Mouse (Mus musculus): ENCODE measurements around the gene Hist1h1t. TPM values are rescaled to one million over a fixed set of nuclear protein-coding genes. Genes with fewer than 3 reads are reported as not detected.
"Not testable (repeated sequence)": the region's sequence is repeated elsewhere in the genome, so short reads cannot be mapped to it uniquely, and the experiment has no call there.

Gene Hist1h1t
- polyA plus RNA-seq, 1 experiment from 2014 or later = not detected

- not testable (repeated sequence) for H3K9me3 ChIP-seq (ENCODE audit: control insufficient read depth, low read depth, low read length); ATAC-seq (ENCODE audit: insufficient number of reproducible peaks, insufficient read depth, low FRiP score, low read depth); H3K36me3 ChIP-seq (ENCODE audit: control insufficient read depth, insufficient read depth, low read length); H3K4me1 ChIP-seq (ENCODE audit: control insufficient read depth, insufficient read depth, low read length); H3K27me3 ChIP-seq (ENCODE audit: control insufficient read depth, insufficient read depth, low read length)
- Histone ChIP-seq H3K4me3 (ENCODE audit: low read depth, low read length) (peak overlapping the region; percentile 34), H3K9ac (replicated peaks; ENCODE audit: low read depth, low read length) (peak overlapping the region; percentile 55), H3K4me2 (replicated peaks; ENCODE audit: low read depth, low read length) (peak overlapping the region; percentile 78), H3K27ac (ENCODE audit: low read length) (peak overlapping the region; percentile 98)
- 0% methylated on average over 11 of the region's 37 CpGs for WGBS
Measured at GRCm38 (mm10) chr13:23684295-23684945, 11.2 kb upstream of the Hist1h1t start.

- WGBS = 4% methylated on average over 15 of the region's 15 CpGs
- Histone ChIP-seq H3K9me3 (ENCODE audit: control insufficient read depth, low read depth, low read length) (no peaks in the 10 kb centered on the region), H3K36me3 (ENCODE audit: control insufficient read depth, insufficient read depth, low read length) (no peaks in the 10 kb centered on the region), H3K4me3 (ENCODE audit: low read depth, low read length) (peak overlapping the region; percentile 34), H3K4me1 (ENCODE audit: control insufficient read depth, insufficient read depth, low read length) (peaks cover 9% of the 10 kb centered on the region; the same call in 1 of the 2 replicates), H3K27me3 (ENCODE audit: control insufficient read depth, insufficient read depth, low read length) (no peaks in the 10 kb centered on the region), H3K27ac (ENCODE audit: low read length) (peak overlapping the region; percentile 98), H3K4me2 (replicated peaks; ENCODE audit: low read depth, low read length) (peak overlapping the region; percentile 78), H3K9ac (replicated peaks; ENCODE audit: low read depth, low read length) (peak overlapping the region; percentile 55)
- no peak for ATAC-seq (ENCODE audit: insufficient number of reproducible peaks, insufficient read depth, low FRiP score, low read depth)
Measured at GRCm38 (mm10) chr13:23685121-23685861, 10.3 kb upstream of the Hist1h1t start.

- no peaks in the 10 kb centered on the region for H3K9me3 ChIP-seq (ENCODE audit: control insufficient read depth, low read depth, low read length)
- no peaks in the 10 kb centered on the region for H3K27me3 ChIP-seq (ENCODE audit: control insufficient read depth, insufficient read depth, low read length)
- peaks cover 9% of the 10 kb centered on the region; the same call in 1 of the 2 replicates for H3K4me1 ChIP-seq (ENCODE audit: control insufficient read depth, insufficient read depth, low read length)
- peak overlapping the region; percentile 98 for H3K27ac ChIP-seq (ENCODE audit: low read length)
- H3K36me3 ChIP-seq (ENCODE audit: control insufficient read depth, insufficient read depth, low read length) = no peaks in the 10 kb centered on the region
- H3K9ac ChIP-seq (replicated peaks; ENCODE audit: low read depth, low read length) = peak overlapping the region; percentile 55
- no peak for ATAC-seq (ENCODE audit: insufficient number of reproducible peaks, insufficient read depth, low FRiP score, low read depth)
- WGBS = 32% methylated on average over 4 of the region's 4 CpGs
- peak overlapping the region; percentile 78 for H3K4me2 ChIP-seq (replicated peaks; ENCODE audit: low read depth, low read length)
- H3K4me3 ChIP-seq (ENCODE audit: low read depth, low read length) = peak overlapping the region; percentile 34
Measured at GRCm38 (mm10) chr13:23685966-23686365, 9.6 kb upstream of the Hist1h1t start.

DNA sequence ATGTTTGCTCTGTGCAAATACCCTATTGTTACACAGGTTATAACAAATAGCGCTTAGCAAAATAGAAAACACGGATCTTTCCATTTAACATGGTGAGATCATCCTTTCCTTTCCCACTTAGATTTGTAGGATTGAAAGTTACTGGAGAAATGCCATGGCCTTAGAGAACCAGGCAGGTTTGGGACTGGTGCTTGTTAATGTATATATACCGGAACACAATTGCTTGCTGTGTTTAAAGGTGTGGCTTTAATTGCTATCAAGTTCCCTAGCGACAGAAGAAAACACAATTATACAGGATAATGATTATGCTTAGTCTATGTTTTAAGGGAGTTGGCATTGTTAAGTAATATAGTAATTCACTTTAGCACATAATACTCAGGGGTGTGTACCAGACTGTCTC lies 8.4 kb upstream of the Hist1h1t start:
- H3K27me3 ChIP-seq (ENCODE audit: control insufficient read depth, insufficient read depth, low read length) = no peaks in the 10 kb centered on the region
- H3K27ac ChIP-seq (ENCODE audit: low read length) = no peak overlapping the region
- H3K9me3 ChIP-seq (ENCODE audit: control insufficient read depth, low read depth, low read length) = no peaks in the 10 kb centered on the region
- ATAC-seq (ENCODE audit: insufficient number of reproducible peaks, insufficient read depth, low FRiP score, low read depth) = no peak
- no peak overlapping the region for H3K9ac ChIP-seq (replicated peaks; ENCODE audit: low read depth, low read length)
- no peak overlapping the region for H3K4me3 ChIP-seq (ENCODE audit: low read depth, low read length)
- H3K36me3 ChIP-seq (ENCODE audit: control insufficient read depth, insufficient read depth, low read length) = no peaks in the 10 kb centered on the region
- peaks cover 9% of the 10 kb centered on the region; the same call in 1 of the 2 replicates for H3K4me1 ChIP-seq (ENCODE audit: control insufficient read depth, insufficient read depth, low read length)
- H3K4me2 ChIP-seq (replicated peaks; ENCODE audit: low read depth, low read length) = no peak overlapping the region
- WGBS = 63% methylated on average over 4 of the region's 4 CpGs

DNA sequence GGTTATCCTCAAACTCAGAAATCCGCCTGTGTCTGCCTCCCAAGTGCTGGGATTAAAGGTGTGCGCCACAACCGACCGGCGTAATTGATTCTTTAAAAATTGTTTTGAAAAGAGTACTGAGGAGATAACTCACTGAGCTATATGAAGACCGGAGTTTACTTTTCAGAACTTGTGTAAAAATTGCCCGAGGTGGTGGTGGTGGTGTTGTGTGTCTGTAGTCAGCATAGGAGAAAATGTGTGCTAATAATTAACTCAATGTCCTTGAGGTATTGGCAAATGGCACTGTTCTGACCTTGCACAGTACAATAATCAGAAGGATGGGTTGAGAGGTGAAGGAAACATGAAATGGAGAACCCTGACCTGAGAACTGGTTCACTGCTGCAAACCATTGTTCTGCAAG lies 7.7 kb upstream of the Hist1h1t start:
- no peak for ATAC-seq (ENCODE audit: insufficient number of reproducible peaks, insufficient read depth, low FRiP score, low read depth)
- H3K4me1 ChIP-seq (ENCODE audit: control insufficient read depth, insufficient read depth, low read length) = peaks cover 5% of the 10 kb centered on the region; the same call in 1 of the 2 replicates
- H3K9me3 ChIP-seq (ENCODE audit: control insufficient read depth, low read depth, low read length) = no peaks in the 10 kb centered on the region

DNA sequence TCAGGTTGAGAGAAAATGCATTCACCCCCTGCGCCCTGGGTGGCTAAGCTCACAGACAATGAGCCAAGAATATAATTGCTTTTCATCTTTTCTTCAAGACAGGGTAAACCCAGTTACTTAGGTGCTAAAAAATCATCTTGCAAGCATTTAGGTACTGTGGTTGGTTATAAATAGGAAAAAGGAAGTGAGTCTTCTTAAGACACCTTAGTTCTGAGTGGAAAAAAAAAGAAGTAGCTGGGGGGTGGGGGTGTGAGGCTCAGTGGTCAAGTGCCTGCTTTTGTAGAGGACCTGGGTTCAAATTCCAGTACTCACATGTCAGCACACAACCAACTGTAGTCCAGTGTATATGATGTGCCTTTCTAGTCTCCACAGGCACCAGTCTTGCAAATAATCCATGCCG lies 6.7 kb upstream of the Hist1h1t start:
- Histone ChIP-seq H3K27me3 (ENCODE audit: control insufficient read depth, insufficient read depth, low read length) (no peaks in the 10 kb centered on the region), H3K9ac (replicated peaks; ENCODE audit: low read depth, low read length) (no peak overlapping the region), H3K4me1 (ENCODE audit: control insufficient read depth, insufficient read depth, low read length) (0 out of 2 replicates have a peak, but pooled peaks cover 3% of the 10 kb centered on the region), H3K9me3 (ENCODE audit: control insufficient read depth, low read depth, low read length) (no peaks in the 10 kb centered on the region), H3K4me2 (replicated peaks; ENCODE audit: low read depth, low read length) (no peak overlapping the region), H3K36me3 (ENCODE audit: control insufficient read depth, insufficient read depth, low read length) (no peaks in the 10 kb centered on the region), H3K27ac (ENCODE audit: low read length) (no peak overlapping the region), H3K4me3 (ENCODE audit: low read depth, low read length) (no peak overlapping the region)
- 92% methylated on average over 2 of the region's 2 CpGs for WGBS
- no peak for ATAC-seq (ENCODE audit: insufficient number of reproducible peaks, insufficient read depth, low FRiP score, low read depth)

More for the DNA sequence above, 7.7 kb upstream of the Hist1h1t start:
- no peak overlapping the region for H3K9ac ChIP-seq (replicated peaks; ENCODE audit: low read depth, low read length)
- 83% methylated on average over 7 of the region's 7 CpGs for WGBS
- H3K27me3 ChIP-seq (ENCODE audit: control insufficient read depth, insufficient read depth, low read length) = no peaks in the 10 kb centered on the region
- H3K36me3 ChIP-seq (ENCODE audit: control insufficient read depth, insufficient read depth, low read length) = no peaks in the 10 kb centered on the region
- no peak overlapping the region for H3K4me2 ChIP-seq (replicated peaks; ENCODE audit: low read depth, low read length)
- no peak overlapping the region for H3K4me3 ChIP-seq (ENCODE audit: low read depth, low read length)
- no peak overlapping the region for H3K27ac ChIP-seq (ENCODE audit: low read length)

DNA sequence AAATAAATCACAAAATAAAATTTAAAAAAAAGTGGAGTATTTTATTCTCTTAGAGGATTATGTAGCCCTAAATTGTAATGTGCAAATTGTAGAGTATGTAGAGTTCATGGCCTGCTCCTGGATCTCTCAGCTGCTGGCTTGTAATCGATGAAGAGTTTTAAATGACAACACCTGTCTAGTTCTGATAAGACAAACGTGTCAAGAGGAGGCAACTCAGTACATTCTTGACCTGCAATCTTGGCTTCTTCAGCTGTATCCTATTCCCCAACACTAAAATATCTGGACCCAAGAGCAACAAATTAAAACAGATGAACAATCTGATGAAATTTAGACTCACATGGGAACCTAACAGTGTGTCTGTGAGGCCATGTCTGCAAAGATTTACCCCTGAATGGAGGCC lies 6.2 kb upstream of the Hist1h1t start:
- Histone ChIP-seq H3K27ac (ENCODE audit: low read length) (no peak overlapping the region), H3K9me3 (ENCODE audit: control insufficient read depth, low read depth, low read length) (no peaks in the 10 kb centered on the region), H3K36me3 (ENCODE audit: control insufficient read depth, insufficient read depth, low read length) (no peaks in the 10 kb centered on the region), H3K9ac (replicated peaks; ENCODE audit: low read depth, low read length) (no peak overlapping the region), H3K4me2 (replicated peaks; ENCODE audit: low read depth, low read length) (no peak overlapping the region), H3K4me1 (ENCODE audit: control insufficient read depth, insufficient read depth, low read length) (0 out of 2 replicates have a peak, but pooled peaks cover 3% of the 10 kb centered on the region), H3K27me3 (ENCODE audit: control insufficient read depth, insufficient read depth, low read length) (no peaks in the 10 kb centered on the region), H3K4me3 (ENCODE audit: low read depth, low read length) (no peak overlapping the region)
- 64% methylated on average over 2 of the region's 2 CpGs for WGBS
- ATAC-seq (ENCODE audit: insufficient number of reproducible peaks, insufficient read depth, low FRiP score, low read depth) = no peak

DNA sequence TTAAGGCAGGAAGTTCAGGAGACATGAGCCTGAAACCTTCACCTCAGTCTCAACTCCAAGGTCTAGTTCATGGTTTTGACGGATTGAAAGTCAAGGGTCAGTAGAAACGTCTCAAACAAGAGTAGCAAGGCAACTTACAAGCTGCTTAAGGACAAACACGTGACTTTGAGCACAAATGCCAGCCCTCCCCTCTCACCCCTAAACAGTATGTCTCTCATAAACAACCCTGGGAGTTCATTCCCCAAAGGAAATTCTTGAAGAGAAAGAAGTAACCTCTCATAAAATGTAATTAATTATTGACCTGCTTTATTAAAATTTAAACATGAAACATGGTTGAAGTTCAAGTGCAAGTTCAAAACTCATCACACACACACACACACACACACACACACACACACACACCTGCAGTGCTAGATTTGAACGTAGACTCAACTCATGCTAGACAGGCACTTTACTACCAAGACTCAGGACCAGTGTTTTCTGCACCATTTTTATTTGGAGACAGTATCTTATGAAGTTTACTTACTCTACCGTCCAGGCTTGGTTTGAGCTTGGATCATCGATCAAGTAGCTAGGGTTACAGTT lies 1.7 kb upstream of the Hist1h1t start:
- Histone ChIP-seq H3K27ac (ENCODE audit: low read length) (no peak overlapping the region), H3K9me3 (ENCODE audit: control insufficient read depth, low read depth, low read length) (no peaks in the 10 kb centered on the region), H3K4me3 (ENCODE audit: low read depth, low read length) (no peak overlapping the region), H3K4me1 (ENCODE audit: control insufficient read depth, insufficient read depth, low read length) (0 out of 2 replicates have a peak, but pooled peaks cover 3% of the 10 kb centered on the region), H3K9ac (replicated peaks; ENCODE audit: low read depth, low read length) (no peak overlapping the region), H3K4me2 (replicated peaks; ENCODE audit: low read depth, low read length) (no peak overlapping the region), H3K27me3 (ENCODE audit: control insufficient read depth, insufficient read depth, low read length) (no peaks in the 10 kb centered on the region), H3K36me3 (ENCODE audit: control insufficient read depth, insufficient read depth, low read length) (no peaks in the 10 kb centered on the region)
- 65% methylated on average over 6 of the region's 6 CpGs for WGBS
- no peak for ATAC-seq (ENCODE audit: insufficient number of reproducible peaks, insufficient read depth, low FRiP score, low read depth)

All from stomach, embryonic 14.5 days (tissue).